In the genomic region with DNA sequence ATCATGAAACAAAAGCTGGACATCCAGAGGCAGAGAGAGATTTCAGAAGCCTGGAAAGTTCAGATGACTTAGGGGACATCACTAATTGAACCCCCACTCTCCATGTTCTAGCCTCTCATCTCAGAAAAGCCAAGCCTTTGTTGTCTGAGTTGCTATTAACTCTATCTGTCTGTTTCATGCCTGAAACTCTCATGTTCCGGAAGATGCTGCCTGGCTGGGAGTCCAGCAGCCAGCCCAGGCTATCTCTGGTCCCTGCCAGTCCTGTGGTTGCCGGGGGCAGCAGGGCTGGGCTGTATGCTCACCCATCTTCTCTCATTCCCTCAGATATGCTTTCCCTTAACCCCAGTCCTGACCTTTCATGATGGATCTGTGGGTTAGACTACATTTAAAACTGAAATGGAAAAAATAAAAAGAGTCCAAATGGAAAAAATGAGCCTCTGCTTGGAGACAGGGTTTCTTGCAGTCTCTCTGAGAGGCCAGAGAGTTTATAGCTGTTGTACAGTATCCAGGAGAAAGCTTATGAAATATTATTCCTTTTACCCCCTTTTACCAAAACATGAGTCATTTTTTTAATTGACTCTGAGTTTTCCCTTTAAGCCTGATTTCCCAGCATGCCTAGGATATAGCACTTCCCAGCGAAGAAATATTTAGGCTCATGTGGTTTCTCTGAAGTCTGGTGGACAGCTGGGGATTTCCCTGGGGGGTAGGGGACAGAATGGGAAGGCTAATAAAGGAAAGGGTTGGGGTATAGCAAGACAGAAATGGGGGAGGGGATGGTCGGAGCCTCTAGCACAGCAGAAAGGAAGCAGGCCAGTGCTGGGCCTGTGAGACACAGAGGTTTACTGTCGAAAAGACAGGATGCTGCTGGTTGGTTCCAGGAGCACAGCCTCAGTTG, we compare ENCODE assay signal across 9 mouse cellular contexts. TPM values are rescaled to one million over a fixed set of nuclear protein-coding genes. Genes with fewer than 3 reads are reported as not detected.
DNase-seq lines count a peak whose midpoint lies in the region; ATAC-seq and TF ChIP-seq lines count a peak whose summit lies in the region.
"Had no signal": no experiment of that assay in that cellular context is flagged by ENCODE, and none has a peak within 500 bp of the region (broad histone marks: within the 10 kb centered on the region; RNA-seq: fewer than 3 reads in every experiment).

No protein-coding gene starts in this region.

- no peaks in the 10 kb centered on the region for H3K36me3 ChIP-seq in C2C12 (ENCODE audit: control insufficient read depth, insufficient read depth)
- H3K36me3 ChIP-seq in heart, embryonic 16.5 days (ENCODE audit: control insufficient read depth, insufficient read depth): no peaks in the 10 kb centered on the region
- H3K36me3 ChIP-seq in midbrain, embryonic 10.5 days: no peaks in the 10 kb centered on the region

- DNase-seq in Muller cell, postnatal 12 days (ENCODE audit: inconsistent ontology term): peak; percentile 81
- DNase-seq in midbrain, embryonic 10.5 days (ENCODE audit: low spot score): peak; percentile 38
- no peak for DNase-seq in adrenal gland, adult 2 months
- DNase-seq in frontal cortex, postnatal 25 days (ENCODE audit: low spot score in 2 of 2): no peak
- DNase-seq in B cell, adult 2 months: no peak
- DNase-seq: cerebellum, adult 2 months had no signal

- H3K4me2 ChIP-seq in heart, embryonic 16.5 days (ENCODE audit: low read depth, low read length): no peak overlapping the region

- H3K27me3 ChIP-seq in C2C12 (ENCODE audit: control insufficient read depth, insufficient read depth, insufficient read length): no peaks in the 10 kb centered on the region
- no peaks in the 10 kb centered on the region; the same call in 1 of the 2 replicates for H3K27me3 ChIP-seq in heart, embryonic 16.5 days (ENCODE audit: control insufficient read depth, insufficient read depth, low read length)
- H3K27me3 ChIP-seq in midbrain, embryonic 10.5 days (ENCODE audit: low read depth, poor library complexity, severe bottlenecking): no peaks in the 10 kb centered on the region

- peak overlapping the region; percentile 34 for H3ac ChIP-seq in C2C12 (ENCODE audit: control insufficient read depth, insufficient read length, low read depth)

- ATAC-seq in heart, embryonic 16.5 days (replicated peaks; ENCODE audit: extremely low read depth, insufficient read depth, low FRiP score): peak; percentile 50; the same call in 1 of the 2 replicates
- ATAC-seq in megakaryocyte, adult 5-6 weeks (ENCODE audit: poor library complexity, severe bottlenecking): no peak

- no peak for TF ChIP-seq CTCF in C2C12 (IDR thresholded peaks at IDR 0.05; ENCODE audit: control insufficient read depth, insufficient read depth, insufficient read length)

- 36% methylated on average over 5 of the region's 5 CpGs for WGBS in heart, embryonic 16.5 days
- WGBS in midbrain, embryonic 10.5 days: 53% methylated on average over 5 of the region's 5 CpGs

- no peaks in the 10 kb centered on the region for H3K79me3 ChIP-seq in C2C12 (ENCODE audit: low read depth)

- no peak overlapping the region for H3K4me3 ChIP-seq in C2C12 (ENCODE audit: insufficient read depth, poor library complexity, severe bottlenecking)
- no peak overlapping the region for H3K4me3 ChIP-seq in heart, embryonic 16.5 days (ENCODE audit: low read length)
- no peak overlapping the region for H3K4me3 ChIP-seq in midbrain, embryonic 10.5 days

- H3K4me1 ChIP-seq in heart, embryonic 16.5 days (ENCODE audit: control insufficient read depth, insufficient read depth, low read length): 0 out of 2 replicates have a peak, but pooled peaks cover 3% of the 10 kb centered on the region
- H3K4me1 ChIP-seq in midbrain, embryonic 10.5 days: peaks cover 16% of the 10 kb centered on the region

- H3K9me3 ChIP-seq in heart, embryonic 16.5 days (replicated peaks; ENCODE audit: control insufficient read depth, low read length): peaks cover 3% of the 10 kb centered on the region; the same call in 1 of the 2 replicates
- no peaks in the 10 kb centered on the region for H3K9me3 ChIP-seq in midbrain, embryonic 10.5 days (replicated peaks)

- H3K9ac ChIP-seq in heart, embryonic 16.5 days (ENCODE audit: low read length): no peak overlapping the region

- H3K79me2 ChIP-seq in C2C12 (ENCODE audit: control insufficient read depth, insufficient read depth): no peaks in the 10 kb centered on the region

- peak overlapping the region; percentile 68 for H3K27ac ChIP-seq in heart, embryonic 16.5 days (ENCODE audit: low read length)
- peak overlapping the region; percentile 80 for H3K27ac ChIP-seq in midbrain, embryonic 10.5 days (replicated peaks)

TF ChIP-seq in C2C12, 6 proteins besides CTCF, POLR2A, EP300 and RAD21:
- TF ChIP-seq MAX (IDR thresholded peaks at IDR 0.05): no peak
- no peak for TF ChIP-seq MYOG (IDR thresholded peaks at IDR 0.05; ENCODE audit: control insufficient read depth, extremely low read depth, insufficient read length)
- TF ChIP-seq USF1 (IDR thresholded peaks at IDR 0.05; ENCODE audit: low read depth): no peak
- peak; percentile 82 for TF ChIP-seq MYOD1 (IDR thresholded peaks at IDR 0.05; ENCODE audit: control insufficient read depth, insufficient read length, low read depth)
- TF ChIP-seq FOSL1 (IDR thresholded peaks at IDR 0.05; ENCODE audit: insufficient read depth, low read length, poor library complexity, severe bottlenecking): peak; percentile 75
- TF ChIP-seq CEBPB (IDR thresholded peaks at IDR 0.05; ENCODE audit: low read depth): peak; percentile 63

RNA-seq across cellular contexts. Expression of gene A4galt, which starts 36.0 kb away (rescaled TPM):
- 27.6 TPM for polyA plus RNA-seq in C2C12 (2012; fragmentation: generic; extraction: Trizol)
- 1.3 TPM in 2 replicates for polyA plus RNA-seq in heart, embryonic 16.5 days (2015; fragmentation: Nextera tagmentation; extraction: Ambion mirVana)
- 0.75 and 1.7 TPM in 2 replicates for polyA plus RNA-seq in midbrain, embryonic 10.5 days (2016; fragmentation: Nextera tagmentation; extraction: Ambion mirVana)
- total RNA-seq in adrenal gland, adult 2 months (2021): 10 to 100 TPM in 1 of 2 experiments, 1 to 10 TPM in 1; 8.3 to 14.2 TPM
- polyA plus RNA-seq in adrenal gland, adult 2 months (2012; rRNA removed): 8.8 and 22.2 TPM in 2 replicates
- total RNA-seq in megakaryocyte, adult 5-6 weeks (2015): not detected in 2 replicates
- not detected in 2 replicates for total RNA-seq in megakaryocyte, adult 5-6 weeks (2017)

RNA-seq across cellular contexts. Expression of gene Cyb5r3, which starts 43.2 kb away (rescaled TPM):
- 402 TPM for polyA plus RNA-seq in C2C12 (2012; fragmentation: generic; extraction: Trizol)
- 146 and 155 TPM in 2 replicates for polyA plus RNA-seq in heart, embryonic 16.5 days (2015; fragmentation: Nextera tagmentation; extraction: Ambion mirVana)
- 218 and 255 TPM in 2 replicates for polyA plus RNA-seq in midbrain, embryonic 10.5 days (2016; fragmentation: Nextera tagmentation; extraction: Ambion mirVana)
- 100 to 1,000 TPM; 310 to 426 TPM for total RNA-seq in adrenal gland, adult 2 months (2021)
- polyA plus RNA-seq in adrenal gland, adult 2 months (2012; rRNA removed): 461 and 645 TPM in 2 replicates
- total RNA-seq in megakaryocyte, adult 5-6 weeks (2015): 42.8 and 44.7 TPM in 2 replicates
- 21.0 and 24.5 TPM in 2 replicates for total RNA-seq in megakaryocyte, adult 5-6 weeks (2017)

Comparison
In these comparisons a context has a peak if more than half of its experiments do, and no peak if none do; other contexts are left out.
1. DNase-seq: peak in Muller cell, postnatal 12 days (single experiment) and midbrain, embryonic 10.5 days (single experiment); none in adrenal gland, adult 2 months (single experiment), frontal cortex, postnatal 25 days (0 of 2) and B cell, adult 2 months (0 of 2).